Mouse (Mus musculus): ENCODE results near the gene Mfap4.

- TF ChIP-seq CTCF (IDR thresholded peaks at IDR 0.05; ENCODE audit: low read depth, low read length): no peak
- no peak for TF ChIP-seq POLR2A (IDR thresholded peaks at IDR 0.05; ENCODE audit: borderline replicate concordance, low read depth, low read length)
Observed at GRCm38 (mm10) chr11:61532820-61533219, 47.6 kb downstream of the Mfap4 start.

Measured in bone marrow macrophage, adult 2 months (primary cell).